In the genomic region with DNA sequence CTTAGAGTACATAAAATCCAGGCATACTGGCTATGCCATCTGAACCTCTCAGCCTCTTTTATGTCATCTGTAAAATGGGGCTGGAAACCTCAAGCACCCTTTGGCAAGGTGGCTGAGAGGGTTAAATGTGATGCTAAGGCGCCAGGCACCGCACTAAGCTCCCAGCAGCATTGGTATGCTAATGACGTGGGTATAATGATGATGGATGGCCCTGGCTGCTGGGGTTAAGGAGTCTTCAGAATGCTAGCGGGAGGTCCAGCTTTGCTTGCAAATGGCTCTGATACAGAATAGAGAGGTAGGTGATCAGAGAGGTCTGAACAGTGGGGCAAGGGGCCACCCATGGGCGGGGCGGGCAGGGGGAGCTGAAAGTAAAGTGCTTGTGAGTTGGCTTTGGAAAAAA, we compare ENCODE assay signal across 30 mouse cellular contexts.
DNase-seq lines count a peak whose midpoint lies in the region; ATAC-seq and TF ChIP-seq lines count a peak whose summit lies in the region.
"Had no signal": no experiment of that assay in that cellular context is flagged by ENCODE, and none has a peak within 500 bp of the region (broad histone marks: within the 10 kb centered on the region; RNA-seq: fewer than 3 reads in every experiment).

No protein-coding gene starts in this region.

- no peak overlapping the region for H3K4me3 ChIP-seq in hindbrain, embryonic 10.5 days
- H3K4me3 ChIP-seq in hindbrain, postnatal 0 days (ENCODE audit: low read length): no peak overlapping the region
- H3K4me3 ChIP-seq in midbrain, embryonic 13.5 days (replicated peaks): no peak overlapping the region
- H3K4me3 ChIP-seq in midbrain, embryonic 15.5 days: no peak overlapping the region
- H3K4me3 ChIP-seq: forebrain, embryonic 13.5 days; heart, embryonic 10.5 days; heart, embryonic 15.5 days; hindbrain, embryonic 15.5 days; intestine, embryonic 15.5 days; limb, embryonic 10.5 days; limb, embryonic 15.5 days; midbrain, embryonic 12.5 days; myocyte had no signal

- DNase-seq in hindbrain, embryonic 10.5 days (ENCODE audit: low spot score): peak; percentile 57
- no peak for DNase-seq in hindbrain, postnatal 0 days (ENCODE audit: low spot score)
- DNase-seq in ZHBTc4 (ENCODE audit: low read depth, low spot score): peak; percentile 88
- DNase-seq in mesoderm, embryonic 11.5 days (ENCODE audit: low read depth, low spot score): peak; percentile 65
- no peak for DNase-seq in spleen, adult 12 weeks (ENCODE audit: low spot score)
- DNase-seq in right cerebral cortex, postnatal 25 days: no peak
- DNase-seq: adrenal gland, postnatal 10 days; cerebellum, adult 11 months; cerebellum, adult 9-10 months; gastrocnemius, postnatal 14 days; heart, adult 11 months; kidney, adult 2 months; layer of hippocampus, postnatal 36 days; lung, adult 2 months; lung, postnatal 14 days; thymus, adult 18-20 months; thymus, postnatal 25 days had no signal

- H3K9ac ChIP-seq in hindbrain, postnatal 0 days (replicated peaks; ENCODE audit: low read length): no peak overlapping the region
- H3K9ac ChIP-seq in midbrain, embryonic 13.5 days (replicated peaks): no peak overlapping the region
- no peak overlapping the region for H3K9ac ChIP-seq in midbrain, embryonic 15.5 days
- H3K9ac ChIP-seq: forebrain, embryonic 13.5 days; heart, embryonic 15.5 days; hindbrain, embryonic 15.5 days; intestine, embryonic 15.5 days; limb, embryonic 15.5 days; liver, embryonic 14.5 days; midbrain, embryonic 12.5 days had no signal

- peaks cover 7% of the 10 kb centered on the region for H3K9me3 ChIP-seq in hindbrain, embryonic 10.5 days
- H3K9me3 ChIP-seq in hindbrain, postnatal 0 days (ENCODE audit: low read length): no peaks in the 10 kb centered on the region
- peaks cover 3% of the 10 kb centered on the region; the same call in 1 of the 2 replicates for H3K9me3 ChIP-seq in midbrain, embryonic 13.5 days
- no peaks in the 10 kb centered on the region for H3K9me3 ChIP-seq in midbrain, embryonic 15.5 days
- H3K9me3 ChIP-seq: heart, embryonic 10.5 days; heart, embryonic 15.5 days; intestine, embryonic 15.5 days; limb, embryonic 10.5 days; limb, embryonic 15.5 days had no signal

- H3K4me2 ChIP-seq in hindbrain, postnatal 0 days (ENCODE audit: low read depth, low read length): no peak overlapping the region
- H3K4me2 ChIP-seq in midbrain, embryonic 13.5 days (replicated peaks): no peak overlapping the region
- H3K4me2 ChIP-seq in midbrain, embryonic 15.5 days: no peak overlapping the region
- H3K4me2 ChIP-seq: forebrain, embryonic 13.5 days; heart, embryonic 15.5 days; hindbrain, embryonic 15.5 days; intestine, embryonic 15.5 days; limb, embryonic 15.5 days; midbrain, embryonic 12.5 days had no signal

- H3K36me3 ChIP-seq in hindbrain, embryonic 10.5 days: no peaks in the 10 kb centered on the region
- H3K36me3 ChIP-seq in hindbrain, postnatal 0 days (ENCODE audit: insufficient read depth, low read length): no peaks in the 10 kb centered on the region
- H3K36me3 ChIP-seq in midbrain, embryonic 13.5 days: no peaks in the 10 kb centered on the region
- no peaks in the 10 kb centered on the region for H3K36me3 ChIP-seq in midbrain, embryonic 15.5 days (replicated peaks)
- H3K36me3 ChIP-seq: heart, embryonic 10.5 days; heart, embryonic 15.5 days; hindbrain, embryonic 15.5 days; intestine, embryonic 15.5 days; limb, embryonic 10.5 days; limb, embryonic 15.5 days; midbrain, embryonic 12.5 days had no signal

- no peak for TF ChIP-seq CTCF in hindbrain, postnatal 0 days (IDR thresholded peaks at IDR 0.05; ENCODE audit: low read depth)

- 8% methylated on average over 6 of the region's 6 CpGs for WGBS in hindbrain, embryonic 10.5 days
- WGBS in hindbrain, postnatal 0 days: 15% methylated on average over 6 of the region's 6 CpGs
- 3% methylated on average over 6 of the region's 6 CpGs for WGBS in midbrain, embryonic 13.5 days
- 11% methylated on average over 6 of the region's 6 CpGs for WGBS in midbrain, embryonic 15.5 days

- H3K4me1 ChIP-seq in hindbrain, embryonic 10.5 days (replicated peaks): peaks cover 20% of the 10 kb centered on the region
- no peaks in the 10 kb centered on the region for H3K4me1 ChIP-seq in hindbrain, postnatal 0 days (ENCODE audit: insufficient read depth, low read length)
- H3K4me1 ChIP-seq in midbrain, embryonic 13.5 days (replicated peaks): peaks cover 11% of the 10 kb centered on the region
- H3K4me1 ChIP-seq in midbrain, embryonic 15.5 days: peaks cover 4% of the 10 kb centered on the region; the same call in 1 of the 2 replicates
- H3K4me1 ChIP-seq: forebrain, embryonic 13.5 days; heart, embryonic 15.5 days; hindbrain, embryonic 15.5 days; intestine, embryonic 15.5 days; limb, embryonic 15.5 days had no signal

- peaks cover 17% of the 10 kb centered on the region; the same call in 1 of the 2 replicates for H3K27me3 ChIP-seq in hindbrain, embryonic 10.5 days (ENCODE audit: insufficient read depth, poor library complexity, severe bottlenecking)
- H3K27me3 ChIP-seq in hindbrain, postnatal 0 days (ENCODE audit: insufficient read depth, low read length): no peaks in the 10 kb centered on the region
- 0 out of 2 replicates have a peak, but pooled peaks cover 4% of the 10 kb centered on the region for H3K27me3 ChIP-seq in midbrain, embryonic 13.5 days
- H3K27me3 ChIP-seq in midbrain, embryonic 15.5 days (replicated peaks): no peaks in the 10 kb centered on the region
- H3K27me3 ChIP-seq: heart, embryonic 15.5 days; hindbrain, embryonic 15.5 days; intestine, embryonic 15.5 days had no signal

- no peak overlapping the region for H3K27ac ChIP-seq in hindbrain, embryonic 10.5 days
- H3K27ac ChIP-seq in hindbrain, postnatal 0 days: no peak overlapping the region
- H3K27ac ChIP-seq in midbrain, embryonic 13.5 days: no peak overlapping the region
- no peak overlapping the region for H3K27ac ChIP-seq in midbrain, embryonic 15.5 days
- H3K27ac ChIP-seq: forebrain, embryonic 13.5 days; heart, embryonic 10.5 days; heart, embryonic 15.5 days; hindbrain, embryonic 15.5 days; intestine, embryonic 15.5 days; limb, embryonic 10.5 days; limb, embryonic 15.5 days; liver, embryonic 14.5 days; midbrain, embryonic 12.5 days; stomach, postnatal 0 days had no signal

- no peak for ATAC-seq in hindbrain, postnatal 0 days
- 0 out of 2 replicates have a peak, but pooled peaks have one; percentile 48 for ATAC-seq in midbrain, embryonic 13.5 days
- no peak for ATAC-seq in midbrain, embryonic 15.5 days (replicated peaks)
- ATAC-seq: forebrain, embryonic 13.5 days; intestine, embryonic 15.5 days had no signal

Comparison
In these comparisons a context has a peak if more than half of its experiments do, and no peak if none do; other contexts are left out.
1. DNase-seq: peak in hindbrain, embryonic 10.5 days (single experiment), ZHBTc4 (single experiment) and mesoderm, embryonic 11.5 days (single experiment); none in hindbrain, postnatal 0 days (single experiment), spleen, adult 12 weeks (single experiment) and right cerebral cortex, postnatal 25 days (single experiment).